Mouse (Mus musculus): ENCODE results near the gene Lsm12.

- TF ChIP-seq ETS1 (conservative IDR thresholded peaks at IDR 0.05; ENCODE audit: low read depth, low read length) (no peak), POLR2A (IDR thresholded peaks at IDR 0.05; ENCODE audit: low read depth, low read length) (no peak), TCF12 (IDR thresholded peaks at IDR 0.05; ENCODE audit: low read depth, low read length) (no peak), MYC (IDR thresholded peaks at IDR 0.05; ENCODE audit: low read depth, low read length) (no peak), HCFC1 (IDR thresholded peaks at IDR 0.05; ENCODE audit: low read depth, low read length) (no peak), MAX (IDR thresholded peaks at IDR 0.05; ENCODE audit: low read length) (no peak), CTCF (conservative IDR thresholded peaks at IDR 0.05 in 1 of 2, IDR thresholded peaks at IDR 0.05 in 1 of 2; ENCODE audit: low read depth in 2 of 2, low read length in 2 of 2) (no peak), E2F4 (IDR thresholded peaks at IDR 0.05; ENCODE audit: insufficient replicate concordance, low read depth, low read length) (no peak), ZNF384 (IDR thresholded peaks at IDR 0.05; ENCODE audit: low read depth, low read length) (no peak)
Observed at GRCm38 (mm10) chr11:102199856-102200255, 14.8 kb upstream of the Lsm12 start.
